Mouse (Mus musculus) megakaryocyte, embryonic 14.5 days (primary cell): Measurements from ENCODE around the gene Krtdap.

ENCODE experiments used
- FLI1 ChIP-seq: IDR thresholded peaks from 2 replicates; pipeline ENCODE4 v1.6.1; 2012; ENCODE audit warnings: low read length, inconsistent platforms, mixed read lengths
- GATA1 ChIP-seq: IDR thresholded peaks from 3 replicates; pipeline ENCODE4 v1.6.1; 2012; ENCODE audit warnings: mixed read lengths, low read length, inconsistent platforms, borderline replicate concordance

- TF ChIP-seq GATA1 (no peak), FLI1 (no peak)
Observed at GRCm38 (mm10) chr7:30790141-30790540, 2.4 kb downstream of the Krtdap start.
